Mouse (Mus musculus): ENCODE data around the gene Ttc7b. TPM values are rescaled to one million over a fixed set of nuclear protein-coding genes. Genes with fewer than 3 reads are reported as not detected.

Ttc7b gene
- total RNA-seq, 2 experiments from 2014 or later, result 81.8 to 94.3 TPM

DNA sequence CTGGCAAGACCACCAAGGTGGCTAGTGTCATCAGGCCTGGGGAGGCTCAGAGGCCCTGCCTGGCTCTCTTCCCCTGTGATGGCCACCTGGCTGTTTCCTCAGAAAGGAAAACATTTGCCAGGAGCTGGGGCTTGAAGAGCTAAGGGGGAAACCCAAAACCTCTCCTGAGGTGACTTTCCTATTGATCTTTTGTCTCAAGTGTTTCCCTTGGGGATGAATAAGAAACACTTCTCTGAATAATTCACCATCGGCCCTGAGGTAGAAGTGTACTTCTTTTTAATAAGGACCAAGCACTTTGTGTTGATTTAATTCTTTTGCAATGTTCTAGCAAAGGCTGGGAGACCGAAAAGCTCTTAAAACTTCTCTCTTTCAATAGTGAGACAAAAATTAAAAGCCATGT lies 197.0 kb downstream of the Ttc7b start:
- intact Hi-C loops (cut with DNase I; ENCODE audit: low total_unique reads), result no loop called here
- no peak for DNase-seq

DNA sequence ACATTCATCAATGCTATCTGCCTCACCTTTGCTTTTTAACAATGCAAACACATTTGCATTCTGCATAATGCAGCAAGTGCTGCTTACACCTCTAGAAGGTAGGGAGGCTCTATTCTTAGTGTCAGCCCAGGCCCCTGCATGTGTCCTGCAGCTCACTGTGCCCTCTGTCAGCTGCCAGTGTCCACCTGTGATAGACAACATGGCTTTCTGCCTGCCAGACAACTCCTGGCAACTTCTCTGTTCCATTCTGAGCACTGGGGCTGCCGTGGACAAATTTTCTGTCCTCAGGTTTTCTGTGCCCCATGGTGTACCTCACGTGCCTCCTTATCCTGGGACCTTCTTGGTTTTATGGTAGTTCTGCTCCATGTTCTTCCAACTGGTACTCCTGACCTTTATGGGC lies 198.4 kb downstream of the Ttc7b start:
- intact Hi-C loops (cut with DNase I; ENCODE audit: low total_unique reads), result no loop called here
- DNase-seq, result no peak

DNA sequence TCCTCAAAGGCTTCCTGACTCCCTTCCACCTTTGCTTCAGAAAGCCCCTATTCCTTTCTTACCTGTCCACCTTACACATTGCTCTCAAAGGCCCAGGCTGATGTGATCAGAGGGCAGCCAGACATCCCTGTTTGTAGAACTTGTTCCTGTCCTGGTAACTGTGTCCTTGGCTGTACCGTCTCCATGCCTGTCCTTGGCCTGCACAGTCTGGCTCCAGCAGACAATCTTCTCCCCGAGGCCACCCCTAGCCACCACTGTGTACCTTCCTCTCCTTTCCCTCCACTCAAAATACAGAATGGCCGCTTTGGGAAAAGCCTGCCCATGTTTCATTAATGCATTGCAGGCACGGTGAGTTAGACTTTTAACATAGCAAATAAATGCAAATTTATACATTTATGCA lies 199.1 kb downstream of the Ttc7b start:
- DNase-seq, result no peak
- intact Hi-C loops (cut with DNase I; ENCODE audit: low total_unique reads), result no loop called here

DNA sequence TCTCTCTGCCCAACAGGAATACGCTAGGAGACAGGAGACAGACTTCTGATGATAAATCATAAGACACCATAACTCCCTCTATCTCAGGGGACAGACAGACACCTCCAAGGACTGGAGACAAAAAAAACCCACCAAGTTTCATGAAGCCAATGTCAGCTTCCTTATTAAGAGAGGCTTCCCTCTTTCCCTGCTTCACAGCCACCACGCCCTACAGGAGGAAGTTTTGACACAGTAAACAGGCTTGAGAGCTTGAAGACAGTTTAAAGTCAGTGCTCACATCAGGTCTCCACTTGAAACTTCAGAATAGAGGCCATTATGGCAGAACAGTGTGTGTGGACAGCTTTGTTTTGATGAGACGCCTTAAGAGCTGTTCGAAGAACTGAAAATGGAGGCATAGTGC lies 200.9 kb downstream of the Ttc7b start:
- intact Hi-C loops (cut with DNase I; ENCODE audit: low total_unique reads), result no loop called here

DNA sequence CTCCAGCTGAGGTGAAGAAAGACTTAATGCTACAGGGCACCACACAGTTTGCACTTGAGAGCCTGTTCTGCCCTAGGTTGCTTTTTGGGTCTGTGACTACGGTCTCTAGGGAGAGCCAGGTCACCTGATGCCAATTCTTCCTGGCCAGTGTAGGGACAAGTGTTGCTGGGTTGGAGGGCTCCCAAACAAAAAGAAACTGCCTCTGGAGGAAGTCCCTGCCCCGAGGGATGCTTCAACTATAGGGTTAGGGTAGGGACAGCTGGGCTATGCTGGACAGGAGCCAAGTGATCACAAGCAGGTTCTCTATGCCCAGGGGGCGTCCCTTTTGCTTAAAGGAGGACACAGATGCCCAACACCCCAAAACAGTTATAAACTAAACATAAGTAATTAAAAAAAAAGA lies 202.7 kb downstream of the Ttc7b start:
- intact Hi-C loops (cut with DNase I; ENCODE audit: low total_unique reads), result no loop called here
- no peak for DNase-seq

More for the DNA sequence above, 200.9 kb downstream of the Ttc7b start:
- no peak for DNase-seq

DNA sequence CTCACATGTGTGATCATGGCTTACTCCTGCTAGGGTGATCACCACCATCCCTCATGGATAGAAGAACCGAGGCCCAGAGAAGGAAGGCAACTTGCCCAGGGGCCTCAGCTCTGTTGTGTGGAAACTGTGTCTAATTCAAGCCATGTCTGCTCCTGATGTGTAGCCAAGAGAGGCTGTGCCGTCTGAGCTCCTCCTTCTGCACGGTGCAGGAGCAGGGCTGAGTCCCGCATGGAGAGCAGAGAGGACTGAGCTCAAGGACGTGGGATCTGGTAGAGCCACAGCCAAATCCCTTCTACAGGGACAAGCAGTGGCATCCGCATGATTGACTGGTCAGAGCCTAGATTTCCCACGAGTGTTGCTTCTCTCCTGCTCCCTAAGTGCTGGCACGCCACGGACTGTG lies 204.5 kb downstream of the Ttc7b start:
- intact Hi-C loops (cut with DNase I; ENCODE audit: low total_unique reads), result no loop called here
- DNase-seq, result peak; percentile 51

DNA sequence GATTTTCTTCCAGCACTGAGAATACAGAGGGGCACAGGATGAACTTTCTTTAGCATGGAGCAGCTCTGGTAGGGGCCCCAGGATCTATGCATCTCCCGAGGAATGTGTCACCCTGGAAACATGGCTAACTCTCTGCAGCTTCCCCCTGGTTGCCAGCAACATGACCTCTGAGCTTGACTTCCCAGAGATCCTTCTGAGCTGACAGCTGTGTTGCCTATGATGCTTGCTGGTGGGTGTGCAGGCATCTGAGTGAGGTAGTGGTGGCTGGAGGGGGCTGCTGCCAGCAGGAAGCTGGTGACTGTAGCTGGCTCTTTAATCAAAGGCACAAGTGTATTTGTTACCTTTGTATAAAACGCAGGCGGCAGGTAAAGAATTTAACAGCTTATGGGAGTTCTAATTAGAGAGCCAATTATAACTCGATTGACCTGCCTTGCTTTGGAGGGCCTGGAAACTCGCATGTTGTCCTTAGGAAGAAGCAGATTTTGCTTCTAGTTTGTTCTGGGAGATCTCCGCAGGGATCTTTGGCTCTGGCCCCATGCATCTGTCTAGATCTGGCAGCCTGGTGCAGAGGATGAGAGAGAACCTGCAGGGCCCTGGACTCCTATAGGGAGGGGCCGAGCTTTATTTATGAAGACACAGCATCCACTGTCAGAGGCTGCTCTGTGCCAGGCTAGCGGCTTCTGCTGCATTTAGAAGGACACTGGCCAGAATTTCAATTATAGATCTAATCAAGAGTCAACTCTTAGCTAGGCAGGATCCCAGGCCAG lies 205.3 kb downstream of the Ttc7b start:
- peak; percentile 34 for DNase-seq
- intact Hi-C loops (cut with DNase I; ENCODE audit: low total_unique reads), result no loop called here

DNA sequence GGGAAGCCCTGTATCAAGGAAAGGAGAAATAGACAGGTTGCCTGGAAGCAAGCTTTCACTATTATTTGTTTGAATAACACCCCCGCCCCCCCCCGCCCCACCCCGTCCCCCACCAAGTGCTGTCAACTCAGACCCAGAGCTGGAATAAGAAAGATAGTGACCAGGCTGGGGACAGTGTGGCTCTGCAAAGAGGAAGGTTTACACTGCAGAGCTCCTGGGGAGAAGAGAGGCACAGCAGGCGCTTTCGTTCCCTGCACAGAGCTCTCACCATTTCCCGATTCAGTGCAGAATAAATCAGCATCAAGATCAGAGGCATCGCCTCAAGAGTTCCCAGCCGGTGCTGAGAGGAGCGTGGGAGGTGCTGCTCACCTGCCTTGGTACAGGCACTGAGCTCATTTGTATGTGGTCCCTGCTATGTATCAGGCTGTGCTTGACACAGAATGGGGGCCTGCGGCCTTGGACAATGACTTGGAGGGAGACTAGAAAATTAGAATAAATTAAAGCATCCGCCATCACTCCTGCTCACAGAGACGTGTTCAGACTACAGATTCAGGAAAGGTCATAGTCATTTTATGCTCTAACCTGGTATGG lies 206.7 kb downstream of the Ttc7b start:
- intact Hi-C loops (cut with DNase I; ENCODE audit: low total_unique reads), result no loop called here
- no peak for DNase-seq

DNA sequence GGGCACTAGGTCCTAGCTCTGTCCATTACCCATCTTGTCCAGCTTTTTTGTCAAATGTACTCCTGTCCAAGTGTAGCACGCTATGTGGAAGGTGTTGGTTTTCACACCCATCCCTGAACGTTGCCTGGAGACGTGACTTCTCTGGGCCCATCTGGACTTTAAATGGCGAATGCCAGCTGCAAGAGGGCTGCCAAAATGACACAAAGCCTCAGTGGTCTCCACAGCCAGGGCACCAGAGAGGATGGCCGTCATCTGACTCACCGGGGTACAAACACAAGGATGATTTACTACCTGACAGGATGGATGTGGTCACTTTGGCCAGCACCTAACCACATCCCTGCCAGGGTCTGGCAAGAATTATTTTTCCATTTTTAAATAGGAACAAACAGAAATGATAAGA lies 207.4 kb downstream of the Ttc7b start:
- no peak for DNase-seq
- intact Hi-C loops (cut with DNase I; ENCODE audit: low total_unique reads), result no loop called here

DNA sequence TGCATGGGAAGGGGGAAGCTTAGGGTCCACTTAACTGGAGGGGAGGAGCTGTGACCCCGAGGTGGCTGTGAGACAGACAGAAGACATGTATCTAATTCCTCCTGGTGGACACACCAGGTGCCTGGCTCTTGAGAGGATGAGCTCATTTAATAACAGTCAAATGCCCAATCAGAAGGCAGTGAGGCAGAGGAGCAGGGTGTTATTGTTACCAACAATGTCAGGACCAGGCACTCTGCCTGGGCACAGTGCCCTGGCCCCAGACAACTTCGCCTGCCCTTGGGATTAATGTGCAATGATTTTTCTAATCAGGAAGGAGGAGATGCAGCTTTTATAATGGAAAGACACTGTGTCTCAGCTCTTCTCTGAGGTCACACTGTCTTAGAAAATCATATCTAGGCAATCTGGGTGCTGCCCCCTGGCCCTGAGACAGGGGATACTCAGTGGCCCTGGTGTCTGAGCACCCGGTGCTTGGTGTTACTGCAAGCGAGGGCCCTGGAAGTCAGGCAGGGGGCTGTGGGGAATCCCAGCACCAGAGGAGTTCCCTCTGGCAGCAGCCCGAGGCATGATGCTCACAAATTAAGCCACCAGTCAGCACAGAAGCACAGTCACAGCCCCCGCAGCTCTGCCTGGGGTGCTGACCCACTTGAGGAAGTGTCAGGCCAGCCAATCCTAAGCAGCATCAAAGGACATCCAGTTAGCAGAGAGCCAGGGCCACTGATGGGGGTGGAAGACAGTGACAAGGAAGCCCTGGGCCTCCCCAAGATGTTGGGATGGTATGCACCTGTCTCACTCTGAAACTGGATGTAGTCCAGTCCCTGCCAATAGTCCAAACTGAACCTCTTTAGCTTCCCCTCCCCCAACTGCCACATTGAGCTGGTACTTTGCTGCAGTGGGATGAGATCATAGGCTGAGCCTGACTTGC lies 209.9 kb downstream of the Ttc7b start:
- intact Hi-C loops (cut with DNase I; ENCODE audit: low total_unique reads), result no loop called here
- DNase-seq, result no peak

DNA sequence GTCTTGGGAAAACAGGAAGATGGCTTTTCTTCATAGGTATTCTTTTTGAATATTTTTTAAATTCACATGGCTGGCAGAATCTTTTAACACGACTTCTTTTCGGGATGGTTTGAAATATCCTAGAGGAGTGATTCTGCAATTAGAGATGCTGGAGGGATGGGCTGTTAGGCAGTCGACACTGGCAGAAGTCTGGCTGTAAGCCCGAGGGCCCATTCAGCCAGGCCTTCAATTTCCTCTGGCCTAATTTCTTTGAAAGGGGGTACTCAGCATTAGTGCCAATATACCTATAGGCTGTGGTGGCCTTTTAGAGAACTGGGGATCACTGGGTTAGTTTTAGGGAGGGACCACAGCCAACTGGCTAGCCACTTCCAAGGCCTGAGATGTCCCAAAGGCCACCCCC lies 211.4 kb downstream of the Ttc7b start:
- intact Hi-C loops (cut with DNase I; ENCODE audit: low total_unique reads), result no loop called here
- no peak for DNase-seq

DNA sequence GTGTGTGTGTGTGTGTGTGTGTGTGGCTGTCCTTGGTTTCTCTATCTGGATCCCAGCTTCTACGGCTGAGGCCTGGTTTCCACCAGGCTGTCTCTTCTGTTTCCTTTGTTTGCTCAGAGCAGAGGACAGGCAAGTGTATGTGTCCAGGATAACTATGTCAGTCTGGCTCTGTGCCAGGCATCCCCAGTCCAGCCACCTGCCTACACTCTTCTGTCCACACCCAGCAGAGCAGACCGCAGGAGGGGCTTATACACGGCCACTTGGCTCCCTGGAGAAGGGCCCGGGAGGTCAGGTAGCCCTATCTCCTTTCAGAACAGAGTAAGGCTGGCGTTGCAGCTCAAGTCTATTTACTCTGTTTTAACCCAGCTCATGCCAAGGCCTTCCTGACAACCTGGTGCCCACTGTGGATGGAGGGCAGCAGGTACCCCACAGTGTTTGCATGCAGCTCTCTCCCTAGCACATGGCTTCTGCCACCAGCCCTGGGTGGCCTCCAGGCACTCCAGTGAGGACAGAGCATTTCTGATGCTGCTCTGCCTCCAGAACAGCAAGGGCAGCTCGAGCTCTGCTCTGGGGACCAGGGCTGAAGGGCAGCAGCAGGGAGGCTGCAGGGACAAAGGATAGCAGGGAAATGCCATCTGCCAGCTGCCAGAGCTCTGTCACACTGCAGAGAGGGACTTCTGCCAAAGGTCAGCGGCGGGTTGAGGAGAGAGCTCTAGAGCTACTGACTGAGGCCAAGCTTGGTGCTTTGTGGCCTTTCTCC lies 212.9 kb downstream of the Ttc7b start:
- DNase-seq, result peak; percentile 72
- intact Hi-C loops (cut with DNase I; ENCODE audit: low total_unique reads), result no loop called here

DNA sequence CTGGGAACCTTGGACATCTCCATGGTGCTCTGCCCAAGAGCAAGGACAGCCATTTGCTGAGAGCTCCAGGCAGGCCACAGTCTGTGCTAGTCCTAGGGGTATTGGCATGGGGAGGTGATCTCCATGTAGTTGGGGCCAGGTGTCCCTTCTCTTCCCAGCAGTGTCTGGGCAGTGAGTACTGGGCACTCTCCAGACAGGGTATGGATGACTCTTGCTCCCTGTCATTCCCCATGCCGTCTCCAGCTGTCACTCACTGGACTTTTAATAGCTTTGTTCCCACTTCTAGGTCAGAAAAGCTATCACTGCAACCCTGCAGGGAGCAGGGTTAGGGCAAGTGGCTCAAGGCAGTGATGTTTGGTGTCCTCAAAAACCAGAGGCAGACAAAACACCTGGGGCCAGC lies 214.3 kb downstream of the Ttc7b start:
- intact Hi-C loops (cut with DNase I; ENCODE audit: low total_unique reads), result no loop called here
- DNase-seq, result no peak

DNA sequence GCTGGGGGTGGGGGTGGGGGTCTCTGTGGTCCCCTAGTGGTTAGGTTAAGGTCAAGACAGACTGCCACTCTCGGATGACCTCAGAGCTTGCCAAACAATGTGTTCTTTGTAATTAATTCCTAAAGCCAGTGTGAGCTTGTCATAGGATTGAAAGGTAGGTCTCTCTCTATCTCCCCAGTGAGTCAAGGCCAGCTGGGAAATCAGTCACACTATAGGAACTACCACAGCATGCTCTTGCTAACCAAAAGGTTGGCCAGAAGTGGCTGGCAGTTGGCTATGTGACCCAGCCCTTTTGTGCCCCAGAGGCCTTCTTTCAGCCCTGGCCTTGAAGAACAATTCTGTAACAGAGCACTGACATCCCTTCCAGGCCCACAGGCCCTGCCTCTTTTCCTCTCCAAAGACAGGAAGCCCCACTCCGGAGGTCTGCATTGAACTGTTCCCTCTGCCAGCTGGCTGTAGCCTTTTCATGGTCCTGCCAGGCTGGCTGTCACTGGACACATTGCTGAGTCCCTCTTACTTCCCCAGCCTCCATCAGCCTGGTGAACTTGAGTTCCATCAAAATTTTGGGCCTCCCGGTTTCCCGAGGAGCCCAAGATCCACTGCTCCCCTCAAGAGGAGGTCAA lies 215.5 kb downstream of the Ttc7b start:
- no peak for DNase-seq
- intact Hi-C loops (cut with DNase I; ENCODE audit: low total_unique reads), result no loop called here

DNA sequence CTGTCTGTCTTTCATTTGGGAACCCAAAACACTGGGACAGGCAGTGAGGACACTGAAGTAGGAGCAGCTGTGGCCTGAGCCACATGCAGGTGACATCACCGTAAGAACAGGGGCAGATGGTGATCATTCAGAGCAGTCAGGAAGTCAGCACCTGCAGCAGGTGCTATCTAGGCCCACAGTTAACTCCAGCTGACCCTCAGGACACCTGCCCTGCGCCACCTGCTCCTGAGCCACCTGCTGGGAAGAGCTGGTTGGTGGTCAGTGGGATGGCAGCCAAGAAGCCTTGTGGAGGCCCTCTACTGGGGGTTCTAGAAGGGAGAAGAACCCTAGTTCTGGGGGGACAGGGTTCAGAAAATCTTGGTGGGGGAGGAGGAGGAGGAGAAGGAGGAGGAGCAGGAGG lies 216.3 kb downstream of the Ttc7b start:
- DNase-seq, result no peak

DNA sequence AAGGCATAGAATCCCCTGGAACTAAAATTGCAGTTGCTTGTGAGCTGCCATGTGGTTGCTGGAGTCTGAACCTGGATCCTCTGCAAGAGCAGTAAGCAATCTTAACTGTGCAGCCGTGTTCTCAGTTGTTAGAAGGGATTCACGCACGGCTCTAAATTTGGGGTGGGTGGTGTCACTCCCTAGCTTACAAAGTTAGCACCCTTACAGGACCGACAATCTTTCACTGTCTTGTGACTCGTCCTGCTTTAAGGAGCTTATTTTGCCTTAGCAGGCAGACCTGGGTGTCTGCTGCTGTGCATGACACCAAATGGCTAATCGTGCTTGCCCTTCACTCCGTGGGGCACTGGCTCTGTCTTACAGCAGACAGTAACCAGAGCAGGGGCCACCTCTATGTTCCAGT lies 217.5 kb downstream of the Ttc7b start:
- DNase-seq, result no peak

More for the DNA sequence above, 216.3 kb downstream of the Ttc7b start:
- intact Hi-C loops (cut with DNase I; ENCODE audit: low total_unique reads), result no loop called here

DNA sequence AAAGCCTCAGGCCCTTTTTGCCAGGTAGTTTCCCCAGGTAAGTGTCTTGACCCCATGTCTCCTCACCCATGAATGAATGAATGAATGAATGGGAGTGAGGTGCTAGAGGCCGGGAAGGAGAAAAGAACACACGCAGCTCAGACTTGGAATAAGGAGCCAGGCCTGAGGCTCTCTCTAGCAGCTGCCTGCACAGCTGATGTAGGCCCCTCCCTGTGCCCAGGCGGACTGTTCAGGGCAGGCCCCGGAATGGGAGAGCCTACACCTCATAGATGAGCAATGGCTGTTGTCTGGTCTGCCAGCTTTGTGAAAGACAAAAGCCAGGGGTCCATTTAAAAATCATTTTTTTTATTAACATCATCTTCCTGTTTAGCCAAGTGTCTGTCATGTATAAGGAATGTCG lies 220.2 kb downstream of the Ttc7b start:
- no peak for DNase-seq
- intact Hi-C loops (cut with DNase I; ENCODE audit: low total_unique reads), result no loop called here

More for the DNA sequence above, 217.5 kb downstream of the Ttc7b start:
- intact Hi-C loops (cut with DNase I; ENCODE audit: low total_unique reads), result no loop called here

DNA sequence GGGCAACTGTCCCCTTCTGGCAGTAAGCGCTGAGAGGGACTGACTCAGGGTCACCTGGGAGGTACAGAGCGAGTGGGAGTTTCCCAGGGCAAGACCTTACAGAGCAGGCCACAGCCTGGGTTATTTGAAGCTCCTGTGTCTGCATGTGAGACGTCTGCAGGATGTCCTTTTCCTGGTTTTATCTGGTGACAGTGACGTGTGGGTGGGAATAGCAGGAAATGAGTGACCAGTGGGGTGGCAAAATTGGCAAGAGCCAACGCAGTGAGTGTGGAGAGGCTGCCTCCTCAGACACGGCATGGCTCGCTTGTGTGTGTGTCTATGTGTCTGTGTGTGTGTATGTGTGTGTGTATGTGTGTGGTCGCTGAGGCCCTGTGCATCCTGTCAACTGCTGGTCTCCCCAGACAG lies 221.3 kb downstream of the Ttc7b start:
- intact Hi-C loops (cut with DNase I; ENCODE audit: low total_unique reads), result no loop called here
- DNase-seq, result no peak

DNA sequence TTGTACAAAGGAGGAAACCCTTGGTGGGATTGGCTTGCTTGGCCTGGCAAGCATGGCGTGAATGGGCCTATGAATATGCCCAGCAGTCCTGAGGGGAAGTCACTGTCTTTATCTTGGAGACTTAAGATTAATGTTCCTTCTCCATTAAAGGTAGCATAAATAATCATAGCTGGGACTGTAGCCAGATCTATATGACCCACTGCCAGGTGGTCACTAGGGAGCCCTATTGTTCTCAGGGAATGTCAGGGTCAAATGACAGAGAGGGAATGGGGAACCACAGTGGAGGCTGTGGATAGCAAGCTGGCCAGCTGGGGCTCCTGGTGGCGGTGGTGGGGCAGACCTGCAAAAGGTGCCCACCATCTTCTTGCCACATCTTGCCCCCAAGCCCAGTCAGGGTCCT lies 221.8 kb downstream of the Ttc7b start:
- intact Hi-C loops (cut with DNase I; ENCODE audit: low total_unique reads), result no loop called here

More for the DNA sequence above, 221.8 kb downstream of the Ttc7b start:
- DNase-seq, result no peak

Data from gastrocnemius, postnatal 14 days (tissue).